Mouse (Mus musculus): ENCODE measurements around the gene Anpep.

GRCm38 (mm10) chr7:79878455-79879025 lies 17.7 kb upstream of the Anpep start:
- TF ChIP-seq CTCF (IDR thresholded peaks at IDR 0.05; ENCODE audit: low read depth) (no peak), EP300 (optimal IDR thresholded peaks at IDR 0.05) (no peak)

Measured in stomach, postnatal 0 days (tissue).